Mouse (Mus musculus): ENCODE data around the gene Afg3l1.
"Not testable (repeated sequence)": the region's sequence is repeated elsewhere in the genome, so short reads cannot be mapped to it uniquely, and the experiment has no call there.

The Afg3l1 gene

DNA sequence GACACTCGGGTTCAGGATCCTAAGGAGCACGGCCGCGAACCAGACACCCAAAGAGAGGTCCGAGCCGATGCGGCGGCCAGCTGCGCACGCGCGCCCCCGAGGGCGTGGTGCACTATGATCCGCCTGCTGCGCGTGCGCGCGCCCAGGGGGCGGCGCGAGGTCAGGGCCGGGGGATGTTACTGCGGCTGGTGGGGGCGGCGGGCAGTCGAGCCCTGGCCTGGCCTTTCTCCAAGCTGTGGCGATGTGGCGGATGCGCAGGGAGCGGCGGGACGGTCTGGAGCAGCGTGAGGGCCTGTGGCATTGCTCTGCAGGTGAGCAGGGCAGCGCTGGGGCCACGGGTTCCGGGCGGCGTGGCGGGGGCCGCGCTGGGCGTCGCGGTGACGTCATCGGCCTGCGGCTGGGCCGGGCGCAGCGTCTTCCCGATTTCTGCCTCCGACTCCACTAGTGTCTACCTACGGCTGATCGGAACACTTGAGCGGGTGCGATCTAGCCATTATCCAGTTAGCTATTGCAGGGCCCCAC is at the start of gene Afg3l1:
Gene Afg3l1 (plus strand): TSS at position 167 of the 522 bp plus-strand sequence.
- peak; percentile 91 for DNase-seq (ENCODE audit: extremely low read depth, insufficient read length, low spot score)

DNA sequence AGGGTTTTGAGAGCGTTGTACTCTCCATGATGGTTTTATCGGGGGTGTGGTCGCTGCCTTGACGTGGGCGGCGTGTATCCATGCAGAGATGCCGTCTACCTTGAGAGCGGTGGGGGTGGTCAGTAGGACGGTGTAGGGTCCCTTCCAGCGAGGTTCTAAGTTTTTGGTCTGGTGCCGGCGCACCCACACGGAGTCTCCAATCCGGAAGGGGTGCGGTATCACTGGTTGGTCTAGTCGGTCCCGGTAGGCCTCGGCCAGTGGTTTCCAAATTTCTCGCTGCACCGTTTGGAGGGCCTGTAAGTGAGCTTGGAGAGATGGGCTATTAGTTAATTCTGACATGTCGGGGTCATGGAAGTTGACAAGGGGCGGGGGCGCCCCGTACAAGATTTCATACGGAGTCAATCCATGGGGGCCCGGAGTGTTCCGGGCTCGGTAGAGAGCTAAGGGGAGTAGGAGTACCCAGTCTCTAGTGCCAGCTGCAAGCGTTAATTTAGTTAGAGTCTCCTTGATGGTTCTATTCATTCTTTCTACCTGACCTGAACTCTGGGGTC is 49.3 kb upstream of the Afg3l1 start:
- DNase-seq (ENCODE audit: extremely low read depth, insufficient read length, low spot score) = no peak

DNA sequence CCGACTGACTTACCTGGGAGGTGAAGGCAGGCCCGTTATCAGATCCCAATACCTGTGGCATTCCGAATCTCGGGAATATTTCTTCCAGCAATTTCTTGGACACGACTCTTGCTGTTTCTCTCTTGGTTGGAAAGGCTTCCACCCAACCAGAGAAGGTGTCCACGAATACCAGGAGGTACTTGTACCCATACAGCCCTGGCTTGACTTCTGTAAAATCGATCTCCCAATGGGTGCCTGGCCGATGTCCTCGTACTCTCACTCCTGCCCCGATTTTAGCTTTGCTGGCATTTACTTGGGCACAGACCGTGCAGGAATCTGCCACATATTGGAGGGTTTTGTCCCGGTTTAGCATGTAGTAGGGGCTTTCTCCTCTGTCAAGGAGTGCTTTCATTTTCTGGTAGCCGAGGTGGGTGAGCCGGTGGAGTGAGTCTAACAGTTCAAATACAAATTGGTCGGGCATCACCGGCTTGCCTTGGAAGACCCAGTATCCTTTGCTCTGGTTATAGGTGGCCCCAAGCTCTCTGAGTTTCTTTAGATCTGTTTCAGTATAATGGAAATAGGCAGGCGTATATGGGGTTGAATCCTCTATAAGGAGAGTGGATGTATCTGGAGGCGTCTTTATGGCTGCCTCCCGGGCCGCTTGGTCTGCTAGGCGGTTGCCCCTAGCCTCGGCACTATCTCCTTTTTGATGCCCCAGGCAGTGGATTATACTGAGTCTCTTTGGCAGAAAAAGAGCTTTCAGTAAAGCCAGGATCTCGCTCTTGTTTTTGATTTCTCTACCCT is 48.6 kb upstream of the Afg3l1 start:
- DNase-seq (ENCODE audit: extremely low read depth, insufficient read length, low spot score) = no peak

DNA sequence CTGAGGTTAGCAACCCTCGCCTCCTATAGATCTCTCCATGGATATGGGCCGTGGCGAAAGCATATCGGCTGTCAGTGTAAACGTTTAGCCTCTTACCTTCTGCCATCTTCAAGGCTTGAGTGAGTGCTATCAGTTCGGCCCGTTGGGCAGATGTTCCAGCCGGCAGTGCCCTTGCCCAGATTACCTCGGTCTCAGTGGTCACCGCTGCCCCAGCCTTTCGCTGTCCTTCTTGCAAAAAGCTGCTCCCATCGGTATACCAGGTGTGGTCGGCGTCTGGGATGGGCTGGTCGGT is 48.0 kb upstream of the Afg3l1 start:
- DNase-seq (ENCODE audit: extremely low read depth, insufficient read length, low spot score) = not testable (repeated sequence)

DNA sequence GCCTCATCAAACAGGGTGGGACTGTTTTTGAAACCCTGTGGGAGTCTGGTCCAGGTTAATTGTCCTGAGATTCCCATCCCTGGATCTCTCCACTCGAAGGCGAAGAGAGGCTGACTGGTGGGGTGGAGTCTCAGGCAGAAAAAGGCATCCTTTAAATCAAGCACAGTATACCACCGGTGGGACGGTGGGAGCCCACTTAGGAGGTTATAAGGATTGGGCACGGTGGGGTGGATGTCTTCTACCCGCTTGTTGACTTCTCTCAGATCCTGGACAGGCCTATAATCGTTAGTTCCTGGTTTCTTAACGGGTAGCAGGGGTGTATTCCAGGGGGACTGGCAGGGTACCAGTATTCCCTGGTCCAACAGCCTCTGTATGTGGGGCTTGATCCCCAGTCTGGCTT is 46.8 kb upstream of the Afg3l1 start:
- DNase-seq (ENCODE audit: extremely low read depth, insufficient read length, low spot score) = not testable (repeated sequence)

DNA sequence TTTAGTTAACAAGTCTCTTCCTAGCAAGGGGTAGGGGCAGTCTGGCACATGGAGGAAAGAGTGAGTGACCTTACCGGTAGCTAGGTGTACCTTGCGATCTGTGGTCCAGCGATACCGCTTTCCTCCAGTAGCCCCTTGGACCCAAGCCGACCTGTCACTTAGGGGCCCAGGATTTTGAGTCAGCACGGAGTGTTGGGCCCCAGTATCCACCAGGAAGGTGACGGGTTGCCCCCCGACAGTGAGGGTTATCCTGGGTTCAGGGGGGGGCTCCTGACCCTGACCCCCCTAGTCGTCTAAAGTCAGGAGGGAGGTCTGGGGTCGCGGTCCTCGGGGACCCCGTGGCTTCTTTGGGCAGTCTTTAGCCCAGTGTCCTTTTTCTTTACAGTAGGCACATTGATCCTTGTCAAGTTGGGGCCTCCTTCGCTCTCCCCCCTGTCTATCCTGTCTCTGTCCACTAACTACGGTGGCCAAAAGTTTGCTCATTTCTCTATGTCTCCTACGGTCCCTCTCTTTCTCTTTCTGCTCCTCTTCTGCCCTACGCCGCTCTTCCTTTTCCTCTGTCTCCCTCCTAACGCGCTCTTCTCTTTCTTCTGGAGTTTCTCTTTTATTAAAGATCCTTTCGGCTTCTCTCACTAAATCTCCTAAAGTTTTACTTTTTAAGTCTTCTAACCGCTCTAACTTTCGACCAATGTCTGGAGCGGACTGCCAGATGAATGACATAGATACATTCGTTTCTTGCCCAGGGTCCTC is 45.9 kb upstream of the Afg3l1 start:
- DNase-seq (ENCODE audit: extremely low read depth, insufficient read length, low spot score) = no peak

DNA sequence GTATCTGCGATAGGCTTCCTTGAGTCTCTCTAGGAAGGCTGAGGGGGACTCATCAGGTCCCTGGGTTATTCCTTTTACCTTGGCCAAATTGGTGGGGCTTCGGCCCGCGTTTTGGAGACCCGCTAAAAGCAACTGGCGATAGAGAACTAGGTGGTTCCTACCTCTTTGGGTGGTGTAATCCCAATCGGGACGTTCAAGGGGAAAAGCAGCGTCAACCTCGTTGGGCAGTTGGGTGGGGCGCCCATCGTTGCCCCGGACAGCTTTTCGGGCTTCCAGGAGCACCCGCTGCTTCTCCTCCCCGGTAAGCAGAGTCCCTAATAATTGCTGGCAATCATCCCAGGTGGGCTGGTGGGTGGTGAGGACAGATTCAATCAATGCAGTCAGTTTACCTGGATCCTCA is 45.3 kb upstream of the Afg3l1 start:
- DNase-seq (ENCODE audit: extremely low read depth, insufficient read length, low spot score) = no peak

DNA sequence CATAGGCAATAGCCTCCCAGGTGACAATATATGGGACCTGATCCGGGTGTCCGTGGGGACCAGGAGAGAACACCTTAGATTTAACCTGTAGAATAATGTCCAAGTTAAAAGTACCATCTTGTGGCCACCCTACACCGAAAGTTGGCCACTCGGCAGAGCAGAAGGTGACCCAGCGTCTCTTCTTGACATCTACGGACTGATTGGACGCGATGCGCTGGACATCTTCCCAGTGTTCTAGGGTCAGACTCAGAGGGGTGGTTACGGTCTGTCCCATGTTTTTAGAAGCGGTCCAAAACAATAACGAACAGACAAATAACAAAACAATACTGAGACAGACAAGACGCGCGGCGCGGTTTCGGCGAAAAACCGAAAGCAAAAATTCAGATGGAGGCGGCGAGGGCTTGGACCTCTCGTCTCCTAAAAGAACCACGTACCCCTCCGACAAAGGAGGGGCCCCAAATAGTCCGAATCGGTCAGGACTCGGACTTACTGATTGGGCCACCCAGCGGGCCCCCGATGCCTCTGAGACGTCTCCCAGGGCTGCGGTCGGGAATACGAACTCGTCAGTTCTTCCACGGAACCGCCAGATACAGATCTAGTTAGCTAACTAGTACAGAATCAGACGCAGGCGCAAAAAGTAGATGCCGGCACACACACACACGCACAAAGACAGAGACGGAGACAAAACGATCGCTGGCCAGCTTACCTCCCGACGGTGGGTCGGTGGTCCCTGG is 44.3 kb upstream of the Afg3l1 start:
- DNase-seq (ENCODE audit: extremely low read depth, insufficient read length, low spot score) = not testable (repeated sequence)

DNA sequence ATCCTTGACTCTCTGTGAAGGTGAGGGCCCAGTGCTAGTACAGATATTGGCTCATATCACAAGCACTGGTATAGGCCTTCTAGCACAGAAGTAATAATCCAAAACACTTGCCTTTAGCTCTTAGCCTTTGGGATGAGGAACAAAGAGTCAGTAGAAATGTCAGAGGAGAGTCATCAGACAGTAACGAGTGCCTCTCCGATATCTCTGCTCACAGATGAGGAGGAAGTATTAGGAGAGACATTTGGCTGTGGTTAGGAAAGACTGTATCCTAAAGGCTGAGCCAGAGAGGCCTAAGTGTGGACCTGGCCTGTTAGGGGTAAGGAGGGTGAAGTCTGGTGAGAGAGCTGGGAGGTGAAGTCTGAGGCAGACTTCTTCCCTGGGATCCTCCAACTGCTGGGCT is 35.9 kb upstream of the Afg3l1 start:
- DNase-seq (ENCODE audit: extremely low read depth, insufficient read length, low spot score) = no peak

DNA sequence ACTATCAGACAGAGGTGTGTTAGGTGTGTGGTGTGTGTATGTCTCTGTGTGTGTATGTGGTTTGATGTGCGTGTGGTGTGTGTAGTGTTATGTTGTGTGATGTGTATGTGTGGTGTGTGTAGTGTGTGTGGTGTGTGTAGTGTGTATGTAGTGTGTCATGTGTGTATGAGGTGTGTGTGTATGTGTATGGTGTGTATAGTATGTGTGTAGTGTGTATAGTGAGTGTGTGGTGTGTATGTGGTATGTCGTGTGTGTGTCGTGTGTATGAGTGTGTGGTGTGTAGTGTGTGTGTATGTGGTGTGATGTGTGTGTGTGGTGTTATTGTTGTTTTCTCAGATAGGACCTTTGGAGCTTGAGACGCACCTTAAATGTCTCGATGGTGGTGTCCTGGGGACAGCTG is 35.4 kb upstream of the Afg3l1 start:
- no peak for DNase-seq (ENCODE audit: extremely low read depth, insufficient read length, low spot score)

DNA sequence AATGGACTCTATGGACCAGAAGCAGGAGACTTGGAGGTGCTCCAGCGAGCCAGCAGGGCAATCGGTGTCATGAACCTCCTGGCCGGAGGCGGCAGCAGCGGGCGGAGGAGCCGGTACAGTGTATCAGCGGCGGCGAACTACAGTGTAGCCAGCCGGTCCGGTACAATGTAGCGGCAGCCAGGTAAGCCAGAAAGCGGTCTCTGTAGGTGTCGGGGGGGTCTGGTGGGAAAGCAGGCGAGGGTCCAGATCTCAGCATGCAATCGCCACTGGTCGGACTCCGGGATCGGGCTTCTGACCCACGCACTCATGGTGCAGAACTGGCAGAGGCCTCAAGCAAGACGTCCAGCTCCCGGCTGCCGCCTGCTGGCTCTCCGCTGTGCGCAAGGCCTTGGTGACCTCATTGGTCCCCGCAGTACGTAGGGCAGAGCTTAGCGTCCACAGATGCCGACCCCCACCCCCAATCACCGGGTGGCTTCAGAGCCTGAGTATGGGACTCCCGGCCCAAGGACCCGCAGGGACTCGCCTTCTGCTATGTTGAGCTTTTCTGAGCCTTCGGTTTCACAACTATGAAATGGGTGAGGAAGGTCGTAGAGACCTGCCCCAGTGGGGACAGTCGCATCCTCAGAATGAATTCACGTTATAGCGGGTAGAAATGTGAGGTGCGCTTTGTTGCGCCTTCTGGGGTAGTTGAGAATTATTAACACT is 34.7 kb upstream of the Afg3l1 start:
- peak; percentile 97 for DNase-seq (ENCODE audit: extremely low read depth, insufficient read length, low spot score)

DNA sequence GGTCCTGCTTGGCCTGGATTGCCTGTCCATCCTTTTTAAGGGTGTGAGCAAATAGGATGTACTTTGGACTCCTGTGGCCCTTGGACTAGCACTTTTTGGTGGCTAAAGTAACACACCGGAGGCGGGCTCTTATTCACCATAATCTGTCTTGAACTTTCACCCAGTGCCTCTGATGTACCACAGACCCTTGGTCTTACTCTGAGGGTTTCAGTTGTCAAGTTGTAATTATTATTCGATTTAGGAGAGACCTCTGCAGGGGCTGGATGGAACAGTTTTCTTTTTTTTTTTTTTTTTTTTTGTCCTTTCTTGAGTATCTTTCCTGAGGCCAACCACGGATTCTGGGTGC is 34.2 kb upstream of the Afg3l1 start:
- no peak for DNase-seq (ENCODE audit: extremely low read depth, insufficient read length, low spot score)

DNA sequence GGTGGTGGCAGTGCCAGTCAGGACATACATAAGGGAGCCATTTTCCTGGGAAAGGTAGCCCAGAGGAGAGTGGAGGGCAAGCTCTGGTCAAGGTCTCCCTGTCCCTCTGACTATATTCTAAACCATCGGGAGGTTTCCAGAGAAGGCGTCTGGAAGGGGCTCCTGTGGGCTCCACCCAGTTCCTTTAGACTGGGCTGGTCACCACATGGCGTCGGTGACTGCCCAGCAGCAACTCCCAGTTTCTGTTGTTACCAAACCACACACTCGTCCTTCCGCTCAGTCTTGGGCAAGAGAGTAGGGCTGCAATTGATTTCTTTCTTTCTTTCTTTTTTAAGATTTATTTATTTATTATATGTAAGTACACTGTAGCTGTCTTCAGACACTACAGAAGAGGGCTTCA is 33.6 kb upstream of the Afg3l1 start:
- no peak for DNase-seq (ENCODE audit: extremely low read depth, insufficient read length, low spot score)

DNA sequence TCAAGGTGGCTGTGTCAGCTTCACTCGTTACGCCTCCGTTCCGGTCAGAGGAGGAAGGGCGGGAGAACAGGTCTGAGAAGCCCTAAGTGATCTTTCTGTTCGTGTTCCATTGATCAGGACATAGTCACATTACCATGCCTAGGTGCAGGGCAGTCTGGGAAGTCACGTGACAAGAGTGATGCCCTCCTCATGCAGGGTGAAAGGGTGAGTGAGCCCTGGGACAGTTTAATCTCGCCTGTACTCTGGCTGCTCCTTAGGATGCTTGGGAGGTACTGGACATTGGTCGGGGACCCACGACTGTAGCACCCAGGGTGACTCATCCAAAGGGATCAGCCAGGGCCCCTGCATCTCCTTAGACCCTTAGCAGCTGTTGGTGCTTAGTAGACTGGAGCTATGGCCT is 31.7 kb upstream of the Afg3l1 start:
- no peak for DNase-seq (ENCODE audit: extremely low read depth, insufficient read length, low spot score)

DNA sequence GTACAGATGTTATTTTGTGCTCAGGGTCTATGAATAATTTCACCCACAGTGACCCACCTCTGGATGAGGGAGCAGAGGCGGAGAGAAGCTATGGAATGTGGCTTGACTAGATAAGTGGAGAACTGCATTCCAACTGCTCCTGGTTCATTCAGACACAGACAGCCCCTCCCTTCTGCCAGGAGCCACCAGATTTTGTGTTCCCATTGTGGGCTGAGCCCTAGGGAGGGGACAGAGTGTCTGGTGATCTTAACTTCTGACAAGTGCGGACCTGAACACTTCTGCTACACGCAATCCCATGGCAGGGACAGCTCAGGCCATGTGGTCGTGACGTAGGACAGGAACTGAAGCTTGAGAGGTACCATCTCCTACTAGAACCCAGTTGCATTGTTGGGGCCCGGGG is 30.9 kb upstream of the Afg3l1 start:
- no peak for DNase-seq (ENCODE audit: extremely low read depth, insufficient read length, low spot score)

DNA sequence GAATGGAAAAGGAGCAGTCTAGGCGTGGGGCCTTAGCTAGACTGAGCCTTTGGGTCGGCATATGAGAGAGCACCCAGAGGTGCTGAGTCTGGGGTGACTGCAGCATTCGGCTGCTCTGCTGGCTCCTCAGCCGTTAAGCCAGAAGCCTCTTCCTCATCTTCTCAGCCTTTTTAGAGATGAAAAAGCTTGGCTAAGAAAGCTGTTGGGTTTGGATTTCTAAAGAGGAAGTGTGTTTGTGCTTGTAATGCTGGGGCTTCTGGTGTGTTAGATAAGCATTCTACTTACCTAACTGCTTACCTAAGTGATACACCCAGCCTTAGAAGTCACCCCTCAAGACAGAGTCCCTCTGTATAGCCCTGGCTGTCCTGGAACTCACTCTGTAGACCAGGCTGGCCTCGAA is 26.9 kb upstream of the Afg3l1 start:
- no peak for DNase-seq (ENCODE audit: extremely low read depth, insufficient read length, low spot score)

DNA sequence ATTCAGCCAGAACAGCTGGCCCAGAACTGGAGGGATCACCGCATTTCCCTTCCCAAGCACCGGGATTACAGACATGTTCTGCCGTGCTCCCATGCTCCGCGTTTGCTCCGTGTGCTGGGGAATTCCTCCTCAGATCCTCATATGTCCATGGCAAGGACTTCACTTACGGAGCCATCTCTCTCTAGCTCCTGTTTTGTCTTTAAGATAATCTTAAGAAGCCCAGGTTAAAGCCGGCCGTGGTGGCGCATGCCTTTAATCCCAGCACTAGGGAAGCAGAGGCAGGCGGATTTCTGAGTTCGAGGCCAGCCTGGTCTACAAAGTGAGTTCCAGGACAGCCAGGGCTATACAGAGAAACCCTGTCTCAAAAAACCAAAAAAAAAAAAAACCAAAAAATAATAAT is 26.0 kb upstream of the Afg3l1 start:
- not testable (repeated sequence) for DNase-seq (ENCODE audit: extremely low read depth, insufficient read length, low spot score)

DNA sequence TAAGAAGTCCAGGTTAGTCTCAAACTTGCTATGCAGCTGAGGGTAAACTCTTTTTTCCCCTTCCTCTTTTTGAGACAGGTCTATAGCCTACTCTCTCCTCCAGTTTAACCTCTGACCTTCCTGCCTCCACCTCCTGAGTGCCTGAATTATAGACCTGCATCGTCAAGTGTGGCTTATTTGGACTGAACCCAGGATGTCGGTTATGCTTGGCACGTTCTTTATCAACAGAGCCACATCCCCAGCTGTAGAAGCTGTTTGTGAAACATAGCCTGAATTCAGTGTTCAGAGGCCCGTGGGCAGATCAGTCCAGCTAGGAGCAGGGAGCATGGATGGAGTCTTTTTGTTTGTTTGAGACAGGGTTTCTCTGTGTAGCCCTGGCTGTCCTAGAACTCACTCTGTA is 25.6 kb upstream of the Afg3l1 start:
- no peak for DNase-seq (ENCODE audit: extremely low read depth, insufficient read length, low spot score)

DNA sequence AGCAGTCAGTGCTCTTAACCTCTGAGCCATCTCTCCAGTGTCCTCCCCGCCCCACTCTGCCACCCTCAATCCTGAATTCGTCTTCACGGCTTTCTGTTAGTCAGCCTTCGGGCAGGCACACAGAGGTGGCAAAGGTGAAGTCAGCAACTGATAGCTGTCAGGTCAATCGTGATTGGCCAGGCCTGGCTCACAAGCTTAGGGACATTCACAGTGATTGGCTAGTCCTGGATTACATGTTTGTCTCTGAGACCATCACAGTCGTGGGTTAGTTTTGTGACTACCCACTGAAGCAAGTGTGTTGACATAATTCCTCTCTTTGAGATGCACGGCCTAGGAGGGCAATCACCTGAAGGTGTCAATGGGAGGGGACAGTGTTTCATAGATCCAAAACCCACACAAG is 24.4 kb upstream of the Afg3l1 start:
- DNase-seq (ENCODE audit: extremely low read depth, insufficient read length, low spot score) = no peak

DNA sequence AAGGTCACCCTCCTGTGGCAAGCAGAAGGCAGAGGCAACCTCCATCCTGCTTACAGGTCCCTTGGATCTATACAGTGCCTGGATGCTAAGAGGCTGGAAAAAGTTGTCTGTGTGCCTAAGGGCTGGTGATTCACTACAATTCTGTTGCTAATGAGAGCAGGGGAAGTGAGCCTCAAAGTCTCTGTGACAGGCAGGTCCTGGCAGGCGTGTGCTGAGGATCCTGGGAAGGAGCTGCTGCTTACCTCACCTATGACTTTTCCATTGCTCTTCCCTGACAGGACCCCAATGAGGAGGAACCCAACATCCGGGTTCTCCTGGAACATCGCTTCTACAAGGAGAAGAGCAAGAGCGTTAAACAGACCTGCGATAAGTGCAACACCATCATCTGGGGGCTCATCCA is 23.8 kb upstream of the Afg3l1 start:
- no peak for DNase-seq (ENCODE audit: extremely low read depth, insufficient read length, low spot score)

DNA sequence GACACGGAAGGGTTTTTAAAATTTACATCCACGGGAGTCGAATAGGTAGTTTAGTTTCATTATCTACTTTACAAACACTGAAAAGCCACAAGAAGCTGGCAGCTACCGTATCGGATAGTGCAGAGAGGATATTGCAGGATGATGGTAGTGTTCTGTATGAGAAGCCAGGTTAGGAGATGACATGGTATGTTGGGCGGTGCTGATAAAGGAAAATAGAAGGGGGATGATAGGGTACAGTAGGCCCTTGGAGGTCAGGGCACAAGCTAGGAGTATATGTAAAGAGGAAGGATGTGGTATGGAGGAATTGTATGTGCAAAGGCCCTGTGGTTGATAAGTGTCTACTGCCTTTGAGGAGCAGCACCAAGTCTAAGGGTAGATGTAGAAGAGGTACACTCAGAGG is 23.1 kb upstream of the Afg3l1 start:
- no peak for DNase-seq (ENCODE audit: extremely low read depth, insufficient read length, low spot score)

Data from 3134 (cell line).